Mouse (Mus musculus): ENCODE results near the gene 4930524B15Rik. TPM values are rescaled to one million over a fixed set of nuclear protein-coding genes. Genes with fewer than 3 reads are reported as not detected.
"Not testable (repeated sequence)": the region's sequence is repeated elsewhere in the genome, so short reads cannot be mapped to it uniquely, and the experiment has no call there.

4930524B15Rik gene
- 0.12 and 0.19 TPM in 2 replicates for polyA plus RNA-seq (2012; rRNA removed)

GRCm38 (mm10) chr11:31965256-31966134 is at the start of gene 4930524B15Rik:
4930524B15Rik (plus strand) TSS chr11:31965592.
- DNase-seq (ENCODE audit: extremely low spot score in 1 of 2, low spot score in 1 of 2), result no peak

- DNase-seq (ENCODE audit: extremely low spot score in 1 of 2, low spot score in 1 of 2), result no peak
These were observed 47.6 kb upstream of the 4930524B15Rik start for GRCm38 (mm10) chr11:31917769-31918168.

- DNase-seq (ENCODE audit: extremely low spot score in 1 of 2, low spot score in 1 of 2), result no peak
These were observed 35.3 kb upstream of the 4930524B15Rik start for GRCm38 (mm10) chr11:31930051-31930450.

- no peak for DNase-seq (ENCODE audit: extremely low spot score in 1 of 2, low spot score in 1 of 2)
These were observed 29.7 kb upstream of the 4930524B15Rik start for GRCm38 (mm10) chr11:31935652-31936051.

- DNase-seq (ENCODE audit: extremely low spot score in 1 of 2, low spot score in 1 of 2), result peak in 1 of 2 experiments; percentile 60
These were observed 28.4 kb upstream of the 4930524B15Rik start for GRCm38 (mm10) chr11:31936910-31937525.

- DNase-seq (ENCODE audit: extremely low spot score in 1 of 2, low spot score in 1 of 2), result peak; percentile 69 to 80
These were observed 24.3 kb upstream of the 4930524B15Rik start for GRCm38 (mm10) chr11:31940898-31941639.

GRCm38 (mm10) chr11:31941640-31942638 is 23.5 kb upstream of the 4930524B15Rik start:
- DNase-seq (ENCODE audit: extremely low spot score in 1 of 2, low spot score in 1 of 2), result peak in 1 of 2 experiments; percentile 40

GRCm38 (mm10) chr11:31945471-31945870 is 19.9 kb upstream of the 4930524B15Rik start:
- DNase-seq (ENCODE audit: extremely low spot score in 1 of 2, low spot score in 1 of 2), result no peak

- DNase-seq (ENCODE audit: extremely low spot score in 1 of 2, low spot score in 1 of 2), result peak in 1 of 2 experiments; percentile 59
These were observed 16.7 kb upstream of the 4930524B15Rik start for GRCm38 (mm10) chr11:31948462-31949330.

- DNase-seq (ENCODE audit: extremely low spot score in 1 of 2, low spot score in 1 of 2), result peak; percentile 61 to 96
These were observed 16.0 kb upstream of the 4930524B15Rik start for GRCm38 (mm10) chr11:31949331-31949785.

GRCm38 (mm10) chr11:31960071-31960470 is 5.3 kb upstream of the 4930524B15Rik start:
- DNase-seq (ENCODE audit: extremely low spot score in 1 of 2, low spot score in 1 of 2), result no peak

- DNase-seq (ENCODE audit: extremely low spot score in 1 of 2, low spot score in 1 of 2), result no peak
These were observed 1.4 kb upstream of the 4930524B15Rik start for GRCm38 (mm10) chr11:31963993-31964392.

GRCm38 (mm10) chr11:31974132-31974531 is 8.7 kb downstream of the 4930524B15Rik start:
- no peak for DNase-seq (ENCODE audit: extremely low spot score in 1 of 2, low spot score in 1 of 2)

- no peak for DNase-seq (ENCODE audit: extremely low spot score in 1 of 2, low spot score in 1 of 2)
These were observed 9.4 kb downstream of the 4930524B15Rik start for GRCm38 (mm10) chr11:31974826-31975225.

GRCm38 (mm10) chr11:31975678-31976077 is 10.3 kb downstream of the 4930524B15Rik start:
- DNase-seq (ENCODE audit: extremely low spot score in 1 of 2, low spot score in 1 of 2), result no peak

GRCm38 (mm10) chr11:31976137-31976536 is 10.7 kb downstream of the 4930524B15Rik start:
- no peak for DNase-seq (ENCODE audit: extremely low spot score in 1 of 2, low spot score in 1 of 2)

GRCm38 (mm10) chr11:31980089-31980488 is 14.7 kb downstream of the 4930524B15Rik start:
- DNase-seq (ENCODE audit: extremely low spot score in 1 of 2, low spot score in 1 of 2), result not testable (repeated sequence)

GRCm38 (mm10) chr11:31981830-31982229 is 16.4 kb downstream of the 4930524B15Rik start:
- no peak for DNase-seq (ENCODE audit: extremely low spot score in 1 of 2, low spot score in 1 of 2)
